Mouse (Mus musculus) neural tube, embryonic 12.5 days (tissue): ENCODE data around the gene Ly9. TPM values are rescaled to one million over a fixed set of nuclear protein-coding genes. Genes with fewer than 3 reads are reported as not detected.

ENCODE experiments used
- ATAC-seq: fragments of 200-750 bp; cut with Nextera tagmentation; 2 replicates; pipeline ENCODE4 v1.8.0; 2017; ENCODE audit warnings: low read depth, mild to moderate bottlenecking, moderate TSS enrichment, moderate library complexity; ENCODE audit not compliant: low FRiP score
- H3K27ac ChIP-seq: fragments of 300-500 bp; sonication (generic); 2 replicates; pipeline ENCODE4 v1.5.1; 2016
- H3K27me3 ChIP-seq: fragments of 300-500 bp; sonication (generic); replicated peaks from 2 replicates; pipeline ENCODE4 v1.6.1; 2016; ENCODE audit warnings: mild to moderate bottlenecking
- H3K36me3 ChIP-seq: fragments of 300-500 bp; sonication (generic); 2 replicates; pipeline ENCODE4 v1.6.1; 2016; ENCODE audit warnings: mild to moderate bottlenecking
- H3K4me1 ChIP-seq: fragments of 300-500 bp; sonication (generic); 2 replicates; pipeline ENCODE4 v1.6.1; 2016
- H3K4me2 ChIP-seq: fragments of 300-500 bp; sonication (generic); replicated peaks from 2 replicates; pipeline ENCODE4 v1.6.1; 2016; ENCODE audit warnings: mild to moderate bottlenecking
- H3K4me3 ChIP-seq: fragments of 300-500 bp; sonication (generic); 2 replicates; pipeline ENCODE4 v1.5.1; 2016
- H3K9ac ChIP-seq: fragments of 300-500 bp; sonication (generic); 2 replicates; pipeline ENCODE4 v1.6.1; 2016; ENCODE audit warnings: mild to moderate bottlenecking
- H3K9me3 ChIP-seq: fragments of 300-500 bp; sonication (generic); 2 replicates; pipeline ENCODE4 v1.6.1; 2016; ENCODE audit warnings: mild to moderate bottlenecking
- WGBS: fragments of 180-500 bp; shearing (Covaris S2); methylation state at CpG from one replicate; pipeline ENCODE4 v1.1.7; 2016; 5-methylcytosine and 5-hydroxymethylcytosine counted together
- polyA plus RNA-seq: library from polyadenylated mRNA; unstranded; fragments of >200 nt; fragmentation: Nextera tagmentation; extraction: Ambion mirVana; gene quantifications from 2 replicates; pipeline ENCODE4 v1.2.1, GENCODE M21; 2016

The Ly9 gene
- polyA plus RNA-seq, 1 experiment from 2014 or later, result not detected

DNA sequence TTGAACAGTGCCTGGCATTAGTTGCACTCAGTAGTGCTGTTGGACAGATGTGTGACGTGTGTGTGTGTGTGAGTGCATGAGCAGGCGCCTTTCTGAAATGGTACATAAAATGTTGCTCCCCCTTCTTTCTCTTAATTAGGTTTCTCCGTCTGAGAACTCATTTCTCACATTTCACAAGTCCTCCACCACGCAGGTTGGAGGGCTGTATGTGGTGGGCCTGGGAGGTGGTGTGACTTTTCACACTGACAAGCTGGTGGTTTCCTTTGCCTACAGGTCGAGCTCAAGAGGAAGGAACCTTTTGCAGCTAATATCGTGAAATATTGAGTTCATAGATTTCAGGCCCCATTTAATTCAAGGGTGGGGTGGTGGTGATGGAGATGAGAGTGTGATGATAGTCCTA is 22.0 kb upstream of the Ly9 start:
- Histone ChIP-seq H3K36me3 (no peaks in the 10 kb centered on the region), H3K4me3 (no peak overlapping the region), H3K9ac (no peak overlapping the region), H3K9me3 (no peaks in the 10 kb centered on the region), H3K27ac (no peak overlapping the region), H3K27me3 (no peaks in the 10 kb centered on the region), H3K4me1 (no peaks in the 10 kb centered on the region), H3K4me2 (no peak overlapping the region)
- 74% methylated on average over 6 of the region's 6 CpGs for WGBS
- ATAC-seq, result no peak

DNA sequence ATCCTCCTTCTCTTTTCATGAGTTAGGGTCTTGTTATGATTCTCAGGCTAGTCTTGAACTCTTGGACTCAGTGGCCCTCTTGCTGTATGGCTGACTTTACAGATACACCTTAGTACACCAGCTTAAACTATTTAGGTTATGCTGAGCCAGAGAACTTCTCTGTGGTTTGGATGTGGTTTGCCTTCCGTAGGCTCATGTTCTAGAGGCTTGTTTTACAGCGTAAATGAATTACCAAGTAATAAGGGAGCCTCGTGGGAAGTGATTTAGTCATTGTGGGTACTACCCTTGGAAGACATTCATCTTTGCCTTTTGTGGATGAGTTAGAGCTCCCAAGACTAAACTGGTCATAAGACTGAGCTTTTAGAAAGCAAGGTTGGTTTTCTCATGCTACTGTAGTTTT is 20.6 kb upstream of the Ly9 start:
- ATAC-seq, result no peak
- WGBS, result 84% methylated on average over 3 of the region's 3 CpGs
- Histone ChIP-seq H3K4me3 (no peak overlapping the region), H3K9ac (no peak overlapping the region), H3K4me1 (no peaks in the 10 kb centered on the region), H3K4me2 (no peak overlapping the region), H3K27me3 (no peaks in the 10 kb centered on the region), H3K9me3 (no peaks in the 10 kb centered on the region), H3K36me3 (no peaks in the 10 kb centered on the region), H3K27ac (no peak overlapping the region)

DNA sequence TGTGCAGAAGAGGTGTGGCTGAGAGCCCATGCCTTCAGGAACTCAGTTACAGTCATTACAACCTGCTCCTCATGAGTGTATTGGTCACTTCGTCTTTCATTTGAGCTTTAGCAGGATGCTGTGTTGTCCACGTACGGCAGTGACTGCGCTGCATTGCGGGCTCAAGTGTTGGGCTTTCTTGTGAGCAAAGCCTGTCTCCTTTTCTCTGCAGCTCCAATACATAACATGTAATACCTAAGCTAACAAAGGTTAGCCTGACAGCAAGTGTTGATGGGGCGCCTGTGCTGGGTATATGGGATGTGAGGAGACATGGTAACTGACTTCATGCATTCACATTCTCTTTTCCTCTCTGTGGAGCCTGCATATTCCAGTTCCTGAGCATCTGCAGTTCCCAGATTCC is 12.9 kb upstream of the Ly9 start:
- Histone ChIP-seq H3K27ac (no peak overlapping the region), H3K36me3 (no peaks in the 10 kb centered on the region), H3K9me3 (no peaks in the 10 kb centered on the region), H3K9ac (no peak overlapping the region), H3K4me3 (no peak overlapping the region), H3K4me1 (no peaks in the 10 kb centered on the region), H3K4me2 (no peak overlapping the region), H3K27me3 (no peaks in the 10 kb centered on the region)
- 94% methylated on average over 6 of the region's 6 CpGs for WGBS
- ATAC-seq, result no peak

DNA sequence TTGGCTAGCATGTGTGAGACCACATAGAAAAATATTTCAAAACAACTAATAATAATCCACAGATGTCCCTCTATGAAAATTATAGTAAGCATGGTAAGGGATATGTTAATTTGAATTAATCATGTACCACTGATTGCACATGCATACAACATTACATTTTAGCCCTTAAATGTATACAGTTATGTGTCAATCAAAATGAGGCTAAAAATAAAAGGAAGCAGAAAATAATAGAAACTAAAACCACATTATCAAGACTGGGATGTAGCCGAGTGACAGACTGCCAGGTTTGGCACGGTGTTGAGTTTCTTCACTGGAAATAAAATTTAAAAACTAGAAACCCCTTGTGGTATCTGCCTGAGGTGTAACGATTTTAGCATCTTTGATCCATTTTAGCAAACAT is 12.4 kb upstream of the Ly9 start:
- Histone ChIP-seq H3K4me2 (no peak overlapping the region), H3K36me3 (no peaks in the 10 kb centered on the region), H3K27me3 (no peaks in the 10 kb centered on the region), H3K9ac (no peak overlapping the region), H3K4me3 (no peak overlapping the region), H3K9me3 (no peaks in the 10 kb centered on the region), H3K4me1 (no peaks in the 10 kb centered on the region), H3K27ac (no peak overlapping the region)
- no peak for ATAC-seq
- 93% methylated on average over 3 of the region's 3 CpGs for WGBS

DNA sequence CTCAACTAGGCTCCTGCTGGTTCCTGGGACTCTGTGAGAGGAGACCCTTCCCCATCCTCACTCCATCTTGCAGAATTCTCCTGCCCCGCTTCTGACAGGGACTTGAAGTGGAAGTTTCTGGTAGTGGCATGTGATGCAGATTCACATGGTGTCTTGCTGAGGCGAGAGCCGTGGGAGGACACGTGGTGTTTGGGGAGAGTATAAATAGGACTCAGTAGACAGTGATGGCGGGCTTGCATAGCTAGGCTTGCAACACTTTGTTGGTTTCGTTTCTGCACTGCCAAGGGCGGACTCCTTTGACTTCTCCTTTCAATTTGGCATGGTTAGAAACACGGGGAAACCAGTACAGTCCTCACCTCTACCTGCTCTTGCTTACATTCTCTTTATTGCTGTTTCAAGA is 11.8 kb upstream of the Ly9 start:
- Histone ChIP-seq H3K4me2 (no peak overlapping the region), H3K9ac (no peak overlapping the region), H3K27me3 (no peaks in the 10 kb centered on the region), H3K4me1 (no peaks in the 10 kb centered on the region), H3K4me3 (no peak overlapping the region), H3K36me3 (no peaks in the 10 kb centered on the region), H3K9me3 (no peaks in the 10 kb centered on the region), H3K27ac (no peak overlapping the region)
- ATAC-seq, result no peak
- WGBS, result 83% methylated on average over 8 of the region's 8 CpGs

DNA sequence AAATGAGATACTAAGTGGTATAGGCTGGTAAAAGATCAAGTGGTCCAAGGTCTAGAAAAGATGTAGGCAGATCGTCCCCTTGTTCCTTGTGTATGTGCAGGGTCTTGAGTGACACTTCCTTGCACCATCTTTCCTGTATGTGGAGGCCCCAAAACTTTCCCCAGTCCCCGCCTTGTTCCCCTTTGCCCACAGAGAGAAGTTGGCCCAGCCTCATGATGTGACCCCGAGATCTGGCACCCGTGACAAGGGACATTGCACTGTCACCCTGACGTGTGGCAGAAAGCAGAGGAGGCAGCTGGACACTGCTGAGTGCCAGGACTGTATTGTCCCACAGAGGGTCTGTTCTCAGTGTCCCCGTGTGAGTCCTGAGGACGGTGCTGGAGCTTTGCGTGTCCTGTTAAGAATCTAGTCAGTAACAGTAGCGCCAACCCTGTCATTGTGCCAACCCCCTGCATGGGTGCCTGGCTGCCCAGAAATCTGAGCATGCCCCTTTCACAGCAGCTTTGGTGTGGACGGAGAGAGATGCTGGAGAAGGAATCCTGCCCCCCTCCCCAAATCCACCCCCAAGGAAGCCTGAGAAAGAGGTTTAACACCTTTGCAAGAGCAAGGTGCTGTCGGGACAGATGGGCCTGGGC is 9.8 kb upstream of the Ly9 start:
- Histone ChIP-seq H3K9ac (no peak overlapping the region), H3K4me2 (no peak overlapping the region), H3K27me3 (no peaks in the 10 kb centered on the region), H3K4me1 (no peaks in the 10 kb centered on the region), H3K27ac (no peak overlapping the region), H3K36me3 (no peaks in the 10 kb centered on the region), H3K9me3 (no peaks in the 10 kb centered on the region), H3K4me3 (no peak overlapping the region)
- WGBS, result 84% methylated on average over 11 of the region's 11 CpGs
- ATAC-seq, result no peak

DNA sequence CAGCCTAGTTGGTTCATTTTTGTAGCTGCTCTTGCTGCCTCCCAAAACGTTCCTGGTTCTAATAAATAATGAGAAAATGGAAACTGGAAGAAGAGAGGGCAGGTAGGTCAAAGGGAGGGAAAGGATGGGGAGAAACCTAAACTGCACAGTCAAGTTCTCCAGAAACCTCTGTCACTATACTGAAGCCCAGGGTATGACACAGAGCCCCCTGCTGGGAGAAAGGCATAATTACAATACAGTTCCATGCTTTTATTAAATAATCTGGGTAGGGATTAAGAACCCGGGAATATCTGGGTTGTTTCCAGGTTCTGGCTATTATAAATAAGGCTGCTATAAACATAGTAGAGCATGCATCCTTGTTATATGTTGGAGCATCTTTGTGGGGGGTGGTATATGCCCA is 6.8 kb upstream of the Ly9 start:
- Histone ChIP-seq H3K27me3 (no peaks in the 10 kb centered on the region), H3K4me1 (no peaks in the 10 kb centered on the region), H3K9me3 (no peaks in the 10 kb centered on the region), H3K36me3 (no peaks in the 10 kb centered on the region), H3K9ac (no peak overlapping the region), H3K4me2 (no peak overlapping the region), H3K27ac (no peak overlapping the region), H3K4me3 (no peak overlapping the region)
- WGBS, result 51% methylated on average over 2 of the region's 2 CpGs
- ATAC-seq, result no peak

DNA sequence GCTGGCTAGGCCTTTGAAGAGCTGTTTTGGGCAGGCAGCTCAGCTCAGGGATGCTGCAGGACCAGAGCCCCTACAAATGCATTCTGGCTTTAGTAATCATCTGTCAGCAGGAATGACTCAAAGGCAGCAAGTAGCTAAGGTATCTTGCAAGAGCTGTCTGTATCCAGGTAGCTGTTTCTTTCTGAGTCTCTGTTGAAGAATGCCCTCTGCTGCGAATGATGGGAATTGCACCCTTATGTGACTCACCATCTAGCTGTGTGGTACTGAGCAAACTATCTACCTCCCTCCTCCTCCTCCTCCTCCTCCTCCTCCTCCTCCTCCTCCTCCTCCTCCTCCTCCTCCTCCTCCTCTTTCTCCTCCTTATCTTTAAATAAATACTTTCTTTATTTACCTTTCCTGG is 3.6 kb upstream of the Ly9 start:
- Histone ChIP-seq H3K4me1 (no peaks in the 10 kb centered on the region), H3K27ac (no peak overlapping the region), H3K9me3 (no peaks in the 10 kb centered on the region), H3K4me2 (no peak overlapping the region), H3K4me3 (no peak overlapping the region), H3K9ac (no peak overlapping the region), H3K36me3 (no peaks in the 10 kb centered on the region), H3K27me3 (no peaks in the 10 kb centered on the region)
- WGBS, result 44% methylated on average over 1 of the region's 1 CpGs
- no peak for ATAC-seq

DNA sequence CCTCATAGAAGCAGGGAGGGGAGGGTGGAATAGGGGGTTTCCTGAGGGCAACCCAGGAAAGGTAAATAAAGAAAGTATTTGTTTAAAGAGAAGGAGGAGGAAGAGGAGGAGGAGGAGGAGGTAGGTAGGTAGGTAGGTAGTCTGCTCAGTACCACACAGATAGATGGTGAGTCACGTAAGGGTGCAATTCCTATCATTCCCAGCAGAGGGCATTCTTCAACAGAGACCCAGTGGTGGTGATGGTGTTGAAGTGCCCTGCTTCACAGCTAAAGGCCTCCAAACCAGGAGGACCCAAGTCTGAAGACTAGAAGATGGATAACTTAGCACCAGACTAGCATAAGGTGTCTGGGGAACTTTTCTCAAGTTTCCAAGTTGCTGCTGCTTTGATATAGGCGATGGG is 2.8 kb upstream of the Ly9 start:
- Histone ChIP-seq H3K36me3 (no peaks in the 10 kb centered on the region), H3K4me2 (no peak overlapping the region), H3K27me3 (no peaks in the 10 kb centered on the region), H3K27ac (no peak overlapping the region), H3K9ac (no peak overlapping the region), H3K4me1 (no peaks in the 10 kb centered on the region), H3K4me3 (no peak overlapping the region), H3K9me3 (no peaks in the 10 kb centered on the region)
- 97% methylated on average over 2 of the region's 2 CpGs for WGBS
- ATAC-seq, result no peak

DNA sequence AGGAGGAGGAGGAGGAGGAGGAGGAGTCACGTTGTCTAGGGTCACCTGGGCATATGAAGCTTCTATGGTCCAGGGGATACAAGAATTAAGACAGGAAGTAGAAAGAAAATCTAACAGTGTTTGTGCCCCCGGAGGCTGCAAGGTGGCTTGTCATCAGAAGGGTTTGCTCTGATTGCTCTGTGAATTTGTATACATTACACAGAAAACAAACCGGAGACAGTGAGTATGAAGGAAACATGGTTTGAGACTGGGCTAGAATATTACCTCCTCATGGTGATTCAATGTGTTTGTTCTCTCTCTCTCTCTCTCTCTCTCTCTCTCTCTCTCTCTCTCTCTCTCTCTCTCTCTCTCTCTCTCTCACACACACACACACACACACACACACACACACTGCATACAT is 554 bp downstream of the Ly9 start:
- Histone ChIP-seq H3K4me3 (no peak overlapping the region), H3K4me2 (no peak overlapping the region), H3K27ac (no peak overlapping the region), H3K9ac (no peak overlapping the region), H3K4me1 (no peaks in the 10 kb centered on the region), H3K27me3 (no peaks in the 10 kb centered on the region), H3K9me3 (no peaks in the 10 kb centered on the region), H3K36me3 (no peaks in the 10 kb centered on the region)
- ATAC-seq, result no peak
- 80% methylated on average over 3 of the region's 3 CpGs for whole genome bisulfite sequencing

DNA sequence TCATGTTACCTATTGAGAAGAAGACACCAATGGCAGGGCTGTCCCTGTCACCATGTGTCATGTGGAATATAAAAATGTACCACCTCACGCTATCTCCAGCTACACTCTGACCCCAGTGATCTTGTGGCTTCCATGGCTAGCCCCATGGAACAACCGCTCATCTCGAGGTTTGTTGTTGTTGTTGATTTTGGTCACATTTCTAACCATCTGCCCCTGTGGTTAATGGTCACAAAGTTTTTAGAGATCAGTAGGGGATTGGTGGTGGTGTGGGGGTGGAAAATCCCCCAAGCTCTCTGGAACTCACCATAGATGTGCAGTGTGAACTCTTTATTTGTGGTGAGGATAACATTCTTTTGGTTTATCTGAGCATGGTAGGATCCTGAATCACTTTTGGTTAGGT is 2.5 kb downstream of the Ly9 start:
- H3K9ac ChIP-seq, result no peak overlapping the region
- no peak overlapping the region for H3K4me2 ChIP-seq
- WGBS, result 78% methylated on average over 3 of the region's 3 CpGs
- H3K4me1 ChIP-seq, result no peaks in the 10 kb centered on the region
- H3K4me3 ChIP-seq, result no peak overlapping the region
- H3K36me3 ChIP-seq, result no peaks in the 10 kb centered on the region
- ATAC-seq, result no peak
- no peak overlapping the region for H3K27ac ChIP-seq
- no peaks in the 10 kb centered on the region for H3K9me3 ChIP-seq
- no peaks in the 10 kb centered on the region for H3K27me3 ChIP-seq

DNA sequence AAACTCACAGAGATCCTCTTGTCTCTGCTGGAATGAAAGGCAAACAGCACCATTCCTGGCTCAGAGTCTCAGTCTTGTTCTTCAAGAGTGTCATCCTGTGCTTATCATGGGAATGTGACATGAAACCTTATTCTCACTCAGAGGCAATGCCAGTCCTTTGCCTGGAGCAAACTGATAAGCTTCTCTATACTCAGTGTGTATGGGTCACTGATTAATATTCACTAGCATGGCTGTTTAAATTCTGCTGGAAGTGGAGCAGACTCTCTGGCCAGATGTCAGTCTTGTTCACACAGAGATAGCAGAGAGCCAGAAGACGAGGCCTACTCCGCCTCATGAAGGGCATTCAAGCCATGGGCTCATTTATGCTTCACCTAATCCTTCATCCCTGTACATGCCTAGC is 22.6 kb downstream of the Ly9 start:
- no peak for ATAC-seq
- Histone ChIP-seq H3K4me2 (no peak overlapping the region), H3K36me3 (no peaks in the 10 kb centered on the region), H3K4me1 (no peaks in the 10 kb centered on the region), H3K9me3 (no peaks in the 10 kb centered on the region), H3K4me3 (no peak overlapping the region), H3K27ac (no peak overlapping the region), H3K9ac (no peak overlapping the region), H3K27me3 (no peaks in the 10 kb centered on the region)
- WGBS, result 92% methylated on average over 2 of the region's 2 CpGs

DNA sequence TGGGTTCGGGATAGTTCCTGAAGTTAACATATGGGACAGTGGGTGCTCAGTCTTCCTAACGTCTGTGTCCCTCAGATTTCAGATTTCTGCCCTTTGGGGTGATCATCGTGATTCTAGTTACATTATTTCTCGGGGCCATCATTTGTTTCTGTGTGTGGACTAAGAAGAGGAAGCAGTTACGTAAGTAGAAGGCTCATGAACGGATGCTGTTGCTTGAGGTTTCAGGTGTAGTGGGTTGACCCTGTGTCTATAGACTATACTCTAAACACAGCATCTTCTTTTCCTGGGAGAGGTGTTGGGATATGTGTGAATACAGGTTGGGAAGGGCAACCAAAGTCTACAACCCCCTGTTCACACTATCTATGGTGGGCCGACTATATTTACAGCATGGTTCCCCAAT is 30.0 kb downstream of the Ly9 start:
- H3K27ac ChIP-seq, result no peak overlapping the region
- ATAC-seq, result no peak
- no peak overlapping the region for H3K9ac ChIP-seq
- H3K4me1 ChIP-seq, result no peaks in the 10 kb centered on the region
- no peaks in the 10 kb centered on the region for H3K9me3 ChIP-seq
- no peak overlapping the region for H3K4me3 ChIP-seq
- no peaks in the 10 kb centered on the region for H3K36me3 ChIP-seq
- no peaks in the 10 kb centered on the region for H3K27me3 ChIP-seq
- 84% methylated on average over 7 of the region's 7 CpGs for whole genome bisulfite sequencing
- no peak overlapping the region for H3K4me2 ChIP-seq
